Mouse (Mus musculus) adrenal gland, postnatal 14 days (tissue): Measurements from ENCODE around the gene Srrm2. TPM values are rescaled to one million over a fixed set of nuclear protein-coding genes. Genes with fewer than 3 reads are reported as not detected.
A peak's percentile ranks its signal among the peaks of the same experiment; 100 is the strongest.

Experiments used
- DNase-seq: peaks from one replicate; pipeline ENCODE4 v3.0.0; 2021; ENCODE audit warnings: mixed read lengths
- total RNA-seq: library from RNA; stranded (reverse); gene quantifications from 2 replicates; pipeline ENCODE4 v1.2.3, GENCODE M21; 2021

Gene Srrm2
- total RNA-seq, 1 experiment from 2014 or later = 515 TPM

DNA sequence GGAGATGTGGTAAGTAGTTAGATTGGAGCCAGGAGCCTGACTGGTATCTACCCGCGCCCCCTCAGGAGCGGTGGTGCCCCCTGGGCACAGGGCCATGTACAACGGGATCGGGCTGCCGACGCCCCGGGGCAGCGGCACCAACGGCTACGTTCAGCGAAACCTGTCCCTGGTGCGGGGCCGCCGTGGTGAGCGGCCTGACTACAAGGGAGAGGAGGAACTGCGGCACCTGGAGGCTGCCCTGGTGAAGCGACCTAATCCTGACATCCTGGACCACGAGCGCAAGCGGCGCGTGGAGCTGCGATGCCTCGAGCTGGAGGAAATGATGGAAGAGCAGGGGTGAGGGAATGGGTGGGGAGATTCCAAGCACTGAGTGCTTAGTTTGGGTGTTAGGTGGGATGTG, 16.5 kb downstream of the Srrm2 start:
- peak; percentile 73 for DNase-seq

DNA sequence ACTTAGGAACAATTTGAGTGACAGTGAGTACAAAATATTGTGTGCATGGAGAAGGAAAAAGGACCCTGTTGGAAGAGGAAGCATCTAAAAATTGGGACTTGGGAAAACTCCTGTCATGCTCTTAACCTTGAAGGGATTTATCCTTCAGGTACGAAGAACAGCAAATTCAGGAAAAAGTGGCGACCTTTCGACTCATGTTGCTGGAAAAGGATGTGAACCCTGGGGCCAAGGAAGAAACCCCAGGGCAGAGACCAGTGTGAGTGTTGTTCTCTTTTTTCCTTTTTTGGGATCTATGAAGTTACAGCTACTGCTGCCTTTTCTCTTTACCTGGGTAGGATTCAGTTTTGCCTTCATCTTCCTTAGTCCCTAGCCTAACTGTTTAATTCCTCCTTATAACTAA, 17.6 kb downstream of the Srrm2 start:
- no peak for DNase-seq

DNA sequence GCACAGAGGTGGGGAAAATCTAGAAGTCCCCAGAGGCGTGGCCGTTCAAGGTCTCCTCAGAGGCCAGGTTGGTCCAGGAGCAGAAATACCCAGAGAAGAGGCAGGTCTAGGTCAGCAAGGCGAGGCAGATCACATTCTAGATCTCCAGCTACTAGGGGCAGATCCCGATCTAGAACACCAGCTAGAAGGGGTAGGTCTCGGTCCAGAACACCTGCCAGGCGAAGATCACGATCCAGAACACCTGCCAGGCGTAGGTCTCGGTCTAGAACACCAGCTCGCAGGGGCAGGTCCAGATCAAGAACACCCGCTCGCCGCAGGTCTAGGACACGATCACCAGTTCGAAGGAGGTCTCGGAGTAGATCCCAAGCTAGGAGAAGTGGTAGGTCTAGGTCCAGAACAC, 25.3 kb downstream of the Srrm2 start:
- DNase-seq = no peak

DNA sequence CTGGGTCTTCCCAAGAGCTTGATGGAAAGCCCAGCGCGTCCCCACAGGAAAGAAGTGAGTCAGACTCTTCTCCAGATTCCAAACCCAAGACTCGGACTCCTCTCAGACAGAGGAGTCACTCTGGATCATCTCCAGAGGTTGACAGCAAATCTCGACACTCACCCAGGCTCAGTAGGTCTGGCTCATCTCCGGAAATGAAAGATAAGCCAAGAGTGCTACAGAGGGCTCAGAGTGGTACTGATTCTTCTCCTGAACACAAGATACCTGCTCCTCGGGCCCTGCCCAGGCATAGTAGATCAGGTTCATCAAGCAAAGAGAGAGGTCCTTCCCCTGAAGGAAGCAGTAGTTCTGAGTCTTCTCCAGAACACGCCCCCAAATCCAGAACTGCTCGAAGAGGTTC, 28.2 kb downstream of the Srrm2 start:
- no peak for DNase-seq

DNA sequence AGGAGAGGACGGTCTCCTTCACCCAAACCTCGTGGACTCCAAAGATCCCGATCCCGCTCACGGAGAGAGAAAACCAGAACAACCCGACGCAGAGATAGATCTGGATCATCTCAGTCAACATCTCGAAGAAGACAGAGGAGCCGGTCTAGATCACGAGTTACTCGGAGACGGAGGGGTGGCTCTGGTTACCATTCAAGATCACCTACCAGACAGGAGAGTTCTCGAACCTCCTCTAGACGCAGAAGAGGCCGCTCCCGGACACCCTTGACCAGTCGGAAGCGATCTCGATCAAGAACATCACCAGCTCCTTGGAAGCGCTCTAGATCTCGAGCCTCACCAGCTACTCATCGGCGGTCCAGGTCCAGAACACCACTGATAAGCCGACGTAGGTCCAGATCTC, 28.9 kb downstream of the Srrm2 start:
- no peak for DNase-seq

DNA sequence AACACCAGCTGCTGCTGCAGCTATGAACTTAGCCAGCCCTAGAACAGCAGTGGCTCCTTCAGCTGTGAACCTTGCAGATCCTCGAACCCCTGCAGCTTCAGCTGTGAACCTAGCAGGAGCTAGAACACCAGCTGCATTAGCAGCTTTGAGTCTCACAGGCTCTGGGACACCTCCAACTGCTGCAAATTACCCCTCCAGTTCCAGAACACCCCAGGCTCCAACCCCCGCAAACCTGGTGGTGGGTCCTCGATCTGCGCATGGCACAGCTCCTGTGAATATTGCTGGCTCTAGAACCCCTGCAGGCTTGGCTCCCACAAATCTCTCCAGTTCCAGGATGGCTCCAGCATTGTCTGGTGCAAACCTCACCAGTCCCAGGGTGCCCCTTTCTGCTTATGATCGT, 30.4 kb downstream of the Srrm2 start:
- DNase-seq = no peak

DNA sequence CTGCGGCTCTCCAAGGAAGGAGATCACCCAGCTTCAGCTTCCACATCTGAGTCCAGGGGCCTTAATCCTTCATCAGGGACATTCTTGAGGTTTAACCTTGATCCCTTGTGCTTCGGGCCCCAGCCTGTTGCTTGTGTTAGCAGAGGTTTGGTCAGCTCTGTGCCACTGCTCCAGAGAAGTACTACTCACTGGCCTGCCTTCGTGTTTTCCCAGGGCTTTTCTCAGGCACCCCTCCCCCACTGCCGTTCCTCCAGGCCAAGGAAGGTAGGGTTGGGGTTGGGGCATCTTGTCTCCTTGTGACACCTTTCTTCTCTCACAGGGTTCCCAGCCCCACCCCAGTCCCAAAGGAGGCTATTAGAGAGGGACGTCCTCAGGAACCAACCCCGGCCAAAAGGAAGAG, 31.8 kb downstream of the Srrm2 start:
- peak; percentile 41 for DNase-seq

DNA sequence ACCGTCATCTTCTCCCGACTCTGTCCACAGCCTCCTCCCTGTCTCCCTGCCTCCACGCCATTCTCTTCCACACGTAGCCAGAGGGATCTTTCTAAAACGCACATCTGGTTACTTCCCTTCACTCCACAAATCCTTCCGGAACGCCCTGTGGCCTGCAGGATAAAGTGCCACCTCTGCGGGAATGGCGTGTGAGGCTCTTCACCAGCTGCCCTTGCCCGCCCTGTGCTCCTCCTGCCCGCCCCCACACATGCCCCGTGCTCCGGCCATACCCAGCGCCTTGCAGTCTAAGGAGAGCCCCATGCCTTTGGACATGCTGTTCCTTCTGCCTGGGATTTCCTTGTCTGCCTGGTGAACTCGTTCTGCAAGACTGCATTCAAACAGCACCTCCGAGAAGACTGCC, 32.7 kb downstream of the Srrm2 start:
- DNase-seq = no peak

DNA sequence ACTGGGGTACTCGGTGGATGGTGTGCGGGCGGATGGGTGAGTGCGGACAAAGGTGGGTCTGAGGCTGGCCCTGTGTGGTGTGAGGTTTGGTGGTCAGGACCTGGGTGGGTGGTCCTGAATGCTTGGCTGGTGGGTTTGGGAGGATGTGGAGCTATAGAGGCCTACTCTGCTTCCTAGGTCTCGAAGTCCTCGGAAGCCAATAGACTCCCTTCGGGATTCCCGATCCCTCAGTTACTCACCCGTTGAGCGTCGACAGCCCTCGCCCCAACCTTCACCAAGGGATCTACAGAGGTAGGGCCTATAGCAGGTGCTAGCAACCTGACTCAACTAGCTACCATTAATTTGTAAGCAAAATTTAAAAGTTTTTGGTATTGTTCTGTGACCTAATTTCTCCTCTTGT, 33.3 kb downstream of the Srrm2 start:
- no peak for DNase-seq

DNA sequence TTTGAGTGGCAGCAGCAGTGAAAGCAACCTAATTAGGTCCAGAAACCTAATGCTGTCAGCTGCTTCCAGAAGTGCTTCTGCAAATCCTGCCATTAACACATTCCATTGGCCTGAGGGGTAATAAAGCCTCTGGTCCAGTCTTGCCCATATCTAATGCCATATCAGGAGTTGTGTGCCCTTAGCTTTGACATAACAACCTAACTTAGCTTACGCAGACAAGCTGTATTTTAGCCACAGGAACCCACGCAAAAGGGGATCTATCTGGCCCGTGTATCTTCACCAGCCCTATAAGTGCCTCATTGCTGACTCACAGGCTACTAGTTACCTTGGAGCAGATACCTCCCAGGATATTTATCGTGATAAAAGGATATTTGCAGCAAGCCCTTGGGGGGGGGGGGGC, 35.3 kb downstream of the Srrm2 start:
- DNase-seq = no peak

DNA sequence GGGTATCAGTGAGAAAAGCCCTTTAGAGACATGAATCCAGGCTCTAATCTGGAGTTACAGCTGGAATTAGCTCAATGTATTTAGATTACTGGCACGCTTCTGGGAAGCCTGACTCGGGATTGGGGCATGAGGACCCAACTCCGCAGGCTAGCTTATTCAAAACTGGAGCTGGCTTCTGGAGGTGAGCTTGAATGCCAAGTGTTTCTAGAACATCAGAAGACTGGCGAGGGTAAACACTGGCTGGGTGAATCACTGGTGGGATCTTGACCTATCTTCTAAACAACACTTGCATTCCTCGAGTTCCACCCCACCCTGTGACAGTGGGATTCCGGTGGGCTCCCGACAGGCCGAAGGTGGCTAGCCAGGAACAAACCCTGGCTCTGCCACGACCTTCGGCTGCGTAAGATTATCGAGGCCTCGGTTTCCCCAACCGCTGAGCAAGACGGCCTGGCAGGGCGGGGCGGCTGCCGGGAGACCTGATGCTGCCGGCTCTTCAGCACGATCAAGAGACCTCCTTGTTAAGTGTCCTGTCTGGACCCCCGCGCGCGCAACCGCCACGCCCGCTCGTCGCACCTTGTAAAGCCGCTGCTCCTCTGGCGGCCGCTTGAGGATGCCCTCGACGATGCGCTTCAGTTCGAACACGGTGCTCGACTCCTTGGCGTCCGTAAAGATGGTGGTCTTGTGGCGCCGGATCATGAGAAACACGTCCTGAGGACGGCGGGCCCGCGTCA, 38.1 kb downstream of the Srrm2 start:
- DNase-seq = peak; percentile 73

DNA sequence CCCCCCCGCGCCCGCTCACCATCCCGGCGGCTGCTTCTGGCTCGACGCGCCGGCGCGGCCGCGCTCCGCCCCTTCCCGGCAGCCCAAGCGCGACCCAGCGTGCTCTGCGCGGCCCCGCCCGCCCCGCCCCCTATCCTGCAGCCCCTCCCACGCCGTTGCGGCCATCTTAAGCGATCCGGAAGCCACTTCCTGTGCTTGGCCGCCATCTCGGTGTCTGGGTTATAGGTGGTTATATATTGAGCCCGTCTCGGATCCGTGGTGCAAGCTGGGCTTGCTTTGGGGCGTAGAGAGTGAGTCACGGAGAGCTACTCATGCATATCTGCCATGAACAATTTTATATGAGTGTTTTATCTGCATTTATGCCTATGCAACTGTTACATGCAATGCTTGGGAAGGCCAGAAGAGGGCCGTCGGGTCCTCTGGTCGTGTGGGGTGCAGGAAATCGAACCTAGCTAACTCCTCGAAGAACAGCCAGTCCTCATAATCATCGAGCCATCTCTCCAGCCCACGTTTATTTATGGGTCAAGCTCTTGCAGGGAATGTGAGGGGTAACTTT, 38.8 kb downstream of the Srrm2 start, which contains the start of gene Elob:
Gene Elob, minus strand, starts transcription at position 73 of the 556 bp plus-strand sequence.
- DNase-seq = peak; percentile 93

DNA sequence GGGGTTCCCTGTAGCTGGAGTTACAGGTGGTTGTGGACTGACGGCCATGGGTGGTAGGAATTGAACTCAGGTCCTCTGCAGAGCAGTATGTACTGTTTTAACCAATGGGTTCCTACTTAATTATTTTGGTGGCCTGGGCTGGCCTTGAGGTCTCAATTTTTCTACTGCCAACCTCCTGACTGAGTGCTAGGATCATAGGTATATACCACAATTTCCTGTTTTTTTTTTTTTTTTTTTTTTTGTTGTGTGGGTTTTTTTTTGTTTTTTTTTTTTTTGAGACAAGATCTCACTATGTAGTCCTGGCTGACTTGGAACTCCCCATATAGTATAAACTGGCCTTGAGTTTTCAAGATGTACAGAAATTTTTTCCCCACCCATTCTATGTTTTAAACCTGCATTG, 40.9 kb downstream of the Srrm2 start:
- no peak for DNase-seq

DNA sequence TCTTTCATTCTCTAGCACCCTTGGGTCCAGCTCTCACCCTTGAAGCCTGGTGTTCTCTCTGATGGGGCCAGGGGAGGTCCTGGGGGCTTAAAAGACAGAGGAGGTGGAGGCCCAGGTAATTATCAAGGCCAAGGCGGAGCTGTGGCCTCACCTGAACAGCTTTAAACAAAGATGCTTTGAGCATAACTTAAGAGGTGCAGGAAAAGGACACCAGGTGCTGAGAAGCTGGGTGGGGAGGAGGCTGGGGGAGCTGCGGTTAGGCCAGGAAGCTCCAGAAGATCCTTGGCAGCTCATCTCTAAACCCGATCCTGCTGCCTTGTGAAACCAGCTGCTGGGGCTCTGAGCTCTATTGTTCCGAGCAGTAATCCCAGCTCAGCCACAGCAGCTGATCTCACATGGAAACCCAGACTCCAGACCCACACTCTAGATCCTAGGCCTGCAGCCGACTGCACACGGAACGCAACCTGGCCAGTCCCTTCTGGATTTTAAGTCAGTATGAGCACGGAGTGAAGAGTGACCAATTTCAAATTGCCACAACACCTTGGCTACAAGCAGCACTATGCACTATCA, 45.8 kb downstream of the Srrm2 start, which contains the start of gene Prss33:
Gene Prss33, minus strand, starts transcription at position 51 of the 570 bp plus-strand sequence.
- DNase-seq = no peak

DNA sequence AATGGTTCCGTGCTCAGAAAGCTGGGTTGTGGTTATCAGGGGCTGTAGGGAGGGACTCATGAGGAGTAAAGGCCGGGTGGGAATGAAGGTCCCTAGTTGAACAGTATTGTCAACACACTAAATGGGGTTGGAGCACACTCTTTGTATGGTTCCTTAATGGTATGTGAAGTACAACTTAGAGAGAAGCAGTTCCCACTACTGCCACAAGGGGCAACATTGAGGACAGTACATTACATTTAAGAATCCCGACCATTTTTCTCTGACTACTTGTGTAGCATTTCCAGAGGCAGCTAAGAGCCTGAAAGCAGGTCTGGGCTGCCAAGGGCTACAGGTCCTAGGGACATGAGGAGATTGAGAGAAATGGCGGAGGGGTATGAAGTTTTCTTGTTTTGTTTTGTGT, 50.8 kb downstream of the Srrm2 start:
- peak; percentile 59 for DNase-seq

DNA sequence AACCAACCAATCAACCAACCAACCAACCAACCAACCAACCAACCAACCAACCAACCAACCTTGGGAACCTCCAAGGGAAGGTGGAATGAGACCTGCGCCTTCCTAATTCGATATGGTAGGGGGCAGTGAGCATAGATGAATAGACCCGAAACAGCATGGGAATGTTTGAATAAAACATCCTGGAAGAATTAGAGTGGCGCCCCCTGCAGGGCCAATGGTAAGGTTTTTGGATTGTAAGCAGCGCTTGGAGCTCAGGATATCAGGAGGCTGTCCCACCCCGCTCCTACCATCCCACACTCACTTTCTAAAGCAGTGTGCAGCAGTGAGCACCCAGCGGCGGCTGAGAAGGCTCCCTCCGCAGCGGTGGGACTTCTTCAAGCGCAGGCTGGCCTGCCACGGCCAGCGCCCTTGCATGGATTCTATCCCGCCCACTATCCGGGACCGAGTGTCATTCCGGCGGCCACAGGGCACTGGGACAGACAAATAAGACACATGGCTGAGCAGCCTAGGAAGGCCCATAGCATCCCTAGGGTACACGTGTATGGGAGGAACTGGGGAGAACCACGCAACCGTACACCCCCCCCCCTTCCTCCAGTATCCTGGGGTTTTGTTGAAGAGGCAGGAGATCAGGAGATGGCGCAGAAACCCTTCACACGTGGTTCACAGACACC, 52.9 kb downstream of the Srrm2 start:
- peak; percentile 60 for DNase-seq

DNA sequence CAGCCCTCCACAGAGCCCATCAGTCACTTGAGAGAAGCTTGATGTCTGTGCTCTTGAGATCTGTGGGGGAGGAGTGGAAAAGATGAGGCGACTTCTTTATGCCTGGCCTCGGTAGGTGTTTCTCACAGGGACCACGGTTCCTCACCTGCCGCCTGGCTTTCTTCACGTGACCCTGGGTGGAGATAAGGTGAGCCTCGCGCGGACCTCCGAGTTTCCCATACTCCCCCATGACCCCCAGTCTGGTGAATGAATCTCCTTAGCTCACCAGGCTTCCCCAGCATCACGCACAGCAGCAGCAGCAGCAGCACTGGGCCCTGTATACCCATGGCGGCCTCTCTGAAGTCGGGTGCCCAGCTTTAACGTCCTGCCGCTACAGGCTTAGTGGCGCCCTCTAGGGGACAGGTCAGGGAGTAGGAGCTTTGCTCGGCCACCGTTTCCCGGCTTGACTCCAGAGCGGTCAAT, 53.5 kb downstream of the Srrm2 start, which contains the start of the genes Prss32 and Prss41:
Gene Prss32, plus strand, starts transcription at position 44 of the 462 bp plus-strand sequence.
Gene Prss41, minus strand, starts transcription at position 361 of the 462 bp plus-strand sequence.
- peak; percentile 84 for DNase-seq

DNA sequence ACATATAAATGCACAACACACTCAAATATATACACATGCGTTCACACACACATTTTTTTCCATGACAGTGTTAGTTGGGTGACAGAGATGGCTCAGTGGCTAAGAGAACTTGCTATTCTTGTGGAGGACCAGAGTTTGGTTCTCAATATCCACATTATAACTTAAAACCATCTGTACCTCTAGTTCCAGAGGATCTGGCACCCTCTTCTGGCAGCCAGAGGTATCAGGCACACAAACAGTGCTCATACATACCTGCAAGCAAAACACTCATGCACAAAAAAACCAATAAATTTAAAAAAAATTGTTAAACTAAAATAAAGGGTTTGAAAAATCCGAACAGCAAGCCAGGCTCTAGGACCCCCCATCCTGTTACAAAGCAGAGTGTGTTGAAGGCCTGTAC, 59.7 kb downstream of the Srrm2 start:
- DNase-seq = no peak

DNA sequence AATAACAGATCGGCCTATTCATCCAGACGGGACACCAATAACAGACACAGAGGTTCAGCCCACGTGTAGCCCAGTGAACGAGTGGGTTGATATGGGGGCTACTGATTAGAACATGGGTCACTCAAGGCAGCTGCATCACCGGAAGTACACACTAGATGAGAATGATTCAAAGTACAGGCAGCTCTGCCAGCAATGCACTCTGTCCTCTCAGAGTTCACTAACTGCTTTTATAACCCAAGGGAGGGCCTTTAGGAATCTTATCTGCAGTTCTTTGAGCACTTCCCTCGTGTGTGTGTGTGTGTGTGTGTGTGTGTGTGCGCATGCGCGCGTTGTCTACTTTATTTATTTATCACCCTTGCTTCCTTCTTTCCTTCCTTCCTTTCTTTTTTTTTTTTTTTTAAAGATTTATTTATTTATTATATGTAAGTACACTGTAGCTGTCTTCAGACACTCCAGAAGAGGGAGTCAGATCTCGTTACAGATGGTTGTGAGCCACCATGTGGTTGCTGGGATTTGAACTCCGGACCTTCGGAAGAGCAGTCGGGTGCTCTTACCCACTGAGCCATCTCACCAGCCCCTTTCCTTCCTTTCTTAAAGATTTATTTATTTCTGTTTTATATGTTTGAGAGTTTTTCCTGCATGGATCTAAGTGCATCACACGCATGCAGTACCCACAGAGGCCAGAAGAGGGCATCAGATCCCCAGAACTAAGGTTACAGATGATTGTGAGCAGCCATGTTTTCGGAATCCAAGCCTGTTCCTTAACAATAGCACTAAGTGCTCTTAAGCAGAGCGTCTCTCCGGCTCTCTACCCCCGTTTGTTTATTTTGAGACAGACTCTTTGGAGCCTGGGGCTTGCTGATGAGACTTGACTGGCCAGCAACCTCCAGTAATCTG, 60.8 kb downstream of the Srrm2 start:
- peak; percentile 77 for DNase-seq

DNA sequence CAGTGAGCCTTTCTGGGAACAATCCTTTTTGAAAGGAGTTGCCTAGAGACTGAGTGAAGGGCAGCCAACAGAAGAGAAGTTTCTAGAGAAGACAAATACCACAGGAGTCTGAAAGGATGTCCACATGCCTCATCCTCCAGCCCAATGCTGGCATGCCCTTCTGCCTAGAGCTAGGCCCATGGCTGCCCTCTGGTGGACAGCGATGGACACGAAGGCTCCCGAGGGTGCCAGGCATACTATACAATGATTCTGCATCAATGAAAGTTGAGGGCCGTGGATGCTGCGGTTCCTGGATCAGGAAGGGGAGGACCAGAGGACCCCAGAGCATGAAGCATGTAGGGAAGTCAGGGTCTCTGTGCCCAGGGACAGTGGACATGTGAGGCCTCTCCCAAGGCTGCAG, 63.0 kb downstream of the Srrm2 start:
- DNase-seq = peak; percentile 84

DNA sequence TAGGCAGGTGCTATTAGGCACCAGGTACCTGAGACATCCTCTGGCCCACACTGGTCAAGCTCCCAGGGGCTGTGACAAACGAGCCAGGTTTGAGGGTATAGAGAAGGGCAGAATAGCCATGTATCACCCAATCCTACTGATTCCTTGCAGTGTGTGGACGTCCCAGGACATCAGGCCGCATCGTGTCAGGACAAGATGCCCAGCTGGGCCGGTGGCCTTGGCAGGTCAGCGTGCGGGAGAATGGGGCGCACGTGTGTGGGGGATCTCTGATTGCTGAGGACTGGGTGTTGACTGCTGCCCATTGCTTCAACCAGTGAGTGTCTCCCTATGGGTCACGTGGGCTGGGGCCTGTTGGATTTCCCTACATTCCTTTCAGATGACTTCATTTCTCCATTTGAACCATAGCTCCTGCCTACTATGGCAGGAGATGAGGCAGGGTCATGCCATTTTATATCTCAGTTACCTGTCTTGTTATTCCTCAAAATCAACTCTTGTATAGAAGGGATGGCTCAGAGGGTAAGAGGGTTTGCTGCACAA, 64.0 kb downstream of the Srrm2 start:
- DNase-seq = no peak

DNA sequence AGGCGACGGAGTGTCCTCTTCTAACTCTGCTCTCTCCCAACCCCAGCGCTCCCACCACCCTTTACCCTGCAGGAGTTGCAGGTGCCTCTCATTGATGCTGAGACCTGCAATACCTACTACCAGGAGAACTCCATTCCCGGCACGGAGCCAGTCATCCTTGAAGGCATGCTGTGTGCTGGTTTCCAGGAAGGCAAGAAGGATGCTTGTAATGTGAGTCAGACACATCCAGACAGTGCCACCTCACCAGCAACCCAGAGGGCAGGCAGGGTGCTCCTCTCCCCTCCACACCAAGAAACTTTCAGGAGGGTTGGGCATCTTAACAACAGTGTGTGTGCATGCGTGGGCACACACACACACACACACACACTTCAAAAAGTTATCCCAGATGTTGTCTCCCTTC, 66.9 kb downstream of the Srrm2 start:
- no peak for DNase-seq
